Mouse (Mus musculus): ENCODE data around the gene Tlk2. TPM values are rescaled to one million over a fixed set of nuclear protein-coding genes. Genes with fewer than 3 reads are reported as not detected.
A peak's percentile ranks its signal among the peaks of the same experiment; 100 is the strongest.

Tlk2 gene
- polyA plus RNA-seq, 1 experiment from 2014 or later = 26.8 TPM

DNA sequence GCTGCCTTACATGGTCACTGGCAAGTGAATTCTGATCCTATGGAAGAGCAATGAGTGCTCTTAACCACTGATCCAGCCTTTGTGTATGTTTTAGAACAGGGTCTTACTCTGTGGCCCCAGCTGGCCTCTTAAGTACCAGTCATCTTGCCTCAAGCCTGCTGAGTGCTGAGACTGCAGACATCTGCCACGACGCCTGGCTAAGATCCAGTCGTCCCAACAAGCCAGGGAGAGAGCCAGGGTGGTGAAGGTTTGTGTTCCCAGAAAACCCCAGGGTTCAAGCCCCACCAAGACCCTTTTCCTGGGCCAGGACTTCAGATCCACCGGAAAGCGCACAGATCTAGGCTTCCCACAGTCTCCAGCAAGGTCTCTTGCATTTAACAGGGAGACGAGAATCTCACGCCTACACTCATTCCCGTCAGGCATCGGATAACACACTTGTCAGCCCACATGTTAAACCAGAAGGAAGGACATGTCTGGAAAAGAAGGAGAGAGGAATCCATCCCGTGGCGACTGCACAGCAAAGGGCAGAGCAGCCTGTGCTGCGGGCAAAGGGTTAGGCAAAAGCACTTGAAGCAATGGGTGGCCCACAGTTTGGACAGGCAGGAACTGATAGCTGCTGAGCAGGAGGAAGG is 133.8 kb downstream of the Tlk2 start:
- Histone ChIP-seq H3K4me3 (ENCODE audit: low read depth, low read length) (no peak overlapping the region), H3K9ac (no peak overlapping the region), H3K27ac (ENCODE audit: low read depth) (peak overlapping the region; percentile 75), H3K36me3 (ENCODE audit: insufficient read depth) (0 out of 2 replicates have a peak, but pooled peaks cover 3% of the 10 kb centered on the region), H3K4me2 (no peak overlapping the region), H3K27me3 (ENCODE audit: insufficient read depth, low read length) (no peaks in the 10 kb centered on the region), H3K4me1 (ENCODE audit: insufficient read depth) (peaks cover 42% of the 10 kb centered on the region), H3K9me3 (ENCODE audit: low read depth, low read length) (no peaks in the 10 kb centered on the region)
- peak; percentile 33; the same call in 1 of the 2 replicates for ATAC-seq (ENCODE audit: insufficient read depth)
- WGBS = 27% methylated on average over 12 of the region's 12 CpGs
- DNase-seq = peak; percentile 68
- no peak for TF ChIP-seq CTCF (IDR thresholded peaks at IDR 0.05; ENCODE audit: low read depth)

DNA sequence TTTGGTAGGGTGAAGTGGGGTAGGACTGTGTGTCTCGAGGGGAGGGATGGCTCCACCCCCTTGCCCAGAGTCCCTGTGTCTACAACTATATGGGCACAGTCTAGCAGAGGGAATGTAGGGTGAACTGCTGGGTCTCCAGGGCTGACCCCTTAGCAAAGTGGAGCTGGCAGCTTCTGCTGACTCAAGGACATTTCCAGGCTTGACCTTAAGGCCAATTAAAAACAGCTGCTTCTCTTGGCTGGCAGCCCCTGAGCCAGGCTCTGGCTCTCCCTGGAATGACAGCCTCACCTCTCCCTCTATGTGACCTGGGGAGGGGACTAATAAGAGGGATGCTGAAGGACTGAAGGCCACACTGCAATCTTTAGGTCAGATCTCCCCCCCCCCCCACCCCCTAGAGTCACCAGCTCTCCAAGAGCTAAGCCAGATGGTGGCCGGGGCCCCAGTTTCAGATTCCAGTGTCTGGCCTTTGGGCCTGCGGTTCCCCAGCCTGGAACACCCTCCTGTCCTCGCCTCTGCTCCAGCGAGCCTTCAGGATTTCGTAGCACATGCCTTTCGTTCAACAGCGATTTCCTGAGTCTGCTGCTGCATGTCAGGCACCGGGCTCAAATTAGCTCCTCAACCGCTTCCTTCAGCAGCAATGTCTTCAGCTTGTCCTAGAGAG is 134.5 kb downstream of the Tlk2 start:
- Histone ChIP-seq H3K4me3 (ENCODE audit: low read depth, low read length) (no peak overlapping the region), H3K4me2 (no peak overlapping the region), H3K9ac (no peak overlapping the region), H3K9me3 (ENCODE audit: low read depth, low read length) (no peaks in the 10 kb centered on the region), H3K4me1 (ENCODE audit: insufficient read depth) (peaks cover 42% of the 10 kb centered on the region), H3K27ac (ENCODE audit: low read depth) (peak overlapping the region; percentile 75), H3K36me3 (ENCODE audit: insufficient read depth) (0 out of 2 replicates have a peak, but pooled peaks cover 3% of the 10 kb centered on the region), H3K27me3 (ENCODE audit: insufficient read depth, low read length) (no peaks in the 10 kb centered on the region)
- no peak for TF ChIP-seq CTCF (IDR thresholded peaks at IDR 0.05; ENCODE audit: low read depth)
- ATAC-seq (ENCODE audit: insufficient read depth) = peak; percentile 64
- 13% methylated on average over 10 of the region's 10 CpGs for WGBS
- peak; percentile 67 for DNase-seq

DNA sequence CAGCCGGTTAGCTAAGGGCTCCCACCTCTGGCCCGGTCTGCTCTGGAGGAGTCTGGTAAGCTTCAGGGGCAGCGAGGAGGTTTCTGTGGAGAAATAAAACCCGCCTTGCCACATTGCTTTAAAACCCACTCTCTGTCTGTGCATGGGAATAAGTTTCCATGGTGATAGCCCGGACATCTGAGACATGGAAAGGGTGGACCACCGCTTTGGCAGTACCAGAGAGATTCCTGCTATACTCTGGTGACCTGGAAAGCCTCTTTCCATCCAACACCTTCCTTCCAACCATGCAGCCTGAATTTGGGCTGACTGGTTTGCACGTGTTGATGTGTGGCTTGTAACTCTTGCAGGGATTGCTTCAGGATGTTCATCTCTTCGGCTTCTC is 135.0 kb downstream of the Tlk2 start:
- no peaks in the 10 kb centered on the region for H3K27me3 ChIP-seq (ENCODE audit: insufficient read depth, low read length)
- peak overlapping the region; percentile 75 for H3K27ac ChIP-seq (ENCODE audit: low read depth)
- no peak overlapping the region for H3K9ac ChIP-seq
- ATAC-seq (ENCODE audit: insufficient read depth) (no peak), DNase-seq (no peak)
- H3K4me2 ChIP-seq = no peak overlapping the region
- H3K4me1 ChIP-seq (ENCODE audit: insufficient read depth) = peaks cover 42% of the 10 kb centered on the region
- no peak for TF ChIP-seq CTCF (IDR thresholded peaks at IDR 0.05; ENCODE audit: low read depth)
- 43% methylated on average over 8 of the region's 8 CpGs for WGBS
- H3K36me3 ChIP-seq (ENCODE audit: insufficient read depth) = 0 out of 2 replicates have a peak, but pooled peaks cover 3% of the 10 kb centered on the region
- H3K9me3 ChIP-seq (ENCODE audit: low read depth, low read length) = no peaks in the 10 kb centered on the region
- no peak overlapping the region for H3K4me3 ChIP-seq (ENCODE audit: low read depth, low read length)

DNA sequence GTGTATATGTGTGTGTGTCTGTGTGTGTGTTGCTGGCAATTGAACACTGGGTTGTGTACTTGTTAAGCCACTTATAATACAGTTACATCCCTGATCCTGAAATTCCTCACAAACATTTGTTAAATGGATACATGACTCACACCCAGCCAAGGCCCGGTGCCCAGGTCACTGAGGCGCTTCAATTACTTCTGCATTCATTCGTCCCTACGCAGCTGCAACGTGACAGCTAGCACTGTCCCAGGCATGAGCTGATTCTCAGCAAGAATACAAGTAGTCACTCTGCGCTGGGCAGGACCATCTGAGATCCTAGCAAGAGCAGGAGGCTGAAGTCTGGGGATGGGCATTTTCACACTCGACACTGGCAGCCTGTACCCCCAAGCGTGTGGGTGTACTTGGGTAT is 136.7 kb downstream of the Tlk2 start:
- H3K4me1 ChIP-seq (ENCODE audit: insufficient read depth) = peaks cover 36% of the 10 kb centered on the region
- H3K27me3 ChIP-seq (ENCODE audit: insufficient read depth, low read length) = no peaks in the 10 kb centered on the region
- WGBS = 73% methylated on average over 8 of the region's 8 CpGs
- H3K9me3 ChIP-seq (ENCODE audit: low read depth, low read length) = no peaks in the 10 kb centered on the region
- H3K27ac ChIP-seq (ENCODE audit: low read depth) = no peak overlapping the region
- no peak for DNase-seq
- no peak overlapping the region for H3K4me3 ChIP-seq (ENCODE audit: low read depth, low read length)
- ATAC-seq (ENCODE audit: insufficient read depth) = no peak
- H3K36me3 ChIP-seq (ENCODE audit: insufficient read depth) = 0 out of 2 replicates have a peak, but pooled peaks cover 3% of the 10 kb centered on the region
- TF ChIP-seq CTCF (IDR thresholded peaks at IDR 0.05; ENCODE audit: low read depth) = no peak
- H3K4me2 ChIP-seq = no peak overlapping the region
- no peak overlapping the region for H3K9ac ChIP-seq

DNA sequence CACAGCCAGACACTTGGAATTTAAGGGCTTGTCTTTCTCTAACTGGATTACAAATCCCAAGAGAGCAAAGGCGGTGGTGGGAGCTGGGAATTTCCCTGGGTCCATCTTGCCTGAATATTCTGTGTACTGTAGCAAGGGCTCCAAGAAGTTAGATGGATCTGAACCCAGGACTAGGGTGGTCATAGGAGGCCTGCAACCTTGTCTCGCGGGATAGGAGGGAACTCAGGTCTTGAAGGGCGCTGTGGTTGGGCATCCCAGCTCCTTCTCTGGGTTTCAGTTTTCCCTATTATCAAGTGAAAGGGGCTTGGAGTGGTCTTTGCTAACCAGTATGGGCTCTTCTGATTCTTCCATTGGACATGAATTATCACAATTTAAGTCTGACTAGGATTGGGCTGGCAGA is 137.5 kb downstream of the Tlk2 start:
- Histone ChIP-seq H3K27me3 (ENCODE audit: insufficient read depth, low read length) (no peaks in the 10 kb centered on the region), H3K9ac (no peak overlapping the region), H3K9me3 (ENCODE audit: low read depth, low read length) (no peaks in the 10 kb centered on the region), H3K27ac (ENCODE audit: low read depth) (no peak overlapping the region), H3K4me1 (ENCODE audit: insufficient read depth) (peaks cover 35% of the 10 kb centered on the region), H3K4me3 (ENCODE audit: low read depth, low read length) (no peak overlapping the region), H3K4me2 (no peak overlapping the region), H3K36me3 (ENCODE audit: insufficient read depth) (0 out of 2 replicates have a peak, but pooled peaks cover 3% of the 10 kb centered on the region)
- 88% methylated on average over 4 of the region's 4 CpGs for WGBS
- TF ChIP-seq CTCF (IDR thresholded peaks at IDR 0.05; ENCODE audit: low read depth) = no peak
- DNase-seq (no peak), ATAC-seq (ENCODE audit: insufficient read depth) (no peak)

DNA sequence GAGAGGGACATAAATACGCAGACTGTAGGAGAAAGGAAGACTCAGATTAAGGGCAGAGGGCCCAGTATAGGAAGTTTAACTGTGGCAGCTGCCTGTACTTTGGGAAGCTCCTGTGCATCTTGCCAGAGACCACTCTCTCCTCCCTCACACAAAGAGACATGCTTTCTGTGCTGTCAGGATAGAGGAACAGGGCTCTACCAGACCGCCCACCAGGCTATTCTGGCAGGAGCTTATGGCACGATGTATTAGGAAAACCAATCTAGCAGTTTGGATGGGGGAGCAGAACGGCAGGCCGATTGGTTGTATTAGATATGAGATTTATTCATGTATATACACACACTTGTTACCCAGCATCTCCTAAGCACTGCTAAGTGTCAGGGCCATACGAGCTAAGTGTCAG is 139.2 kb downstream of the Tlk2 start:
- Histone ChIP-seq H3K9ac (no peak overlapping the region), H3K4me3 (ENCODE audit: low read depth, low read length) (no peak overlapping the region), H3K36me3 (ENCODE audit: insufficient read depth) (0 out of 2 replicates have a peak, but pooled peaks cover 3% of the 10 kb centered on the region), H3K27me3 (ENCODE audit: insufficient read depth, low read length) (no peaks in the 10 kb centered on the region), H3K9me3 (ENCODE audit: low read depth, low read length) (no peaks in the 10 kb centered on the region), H3K27ac (ENCODE audit: low read depth) (no peak overlapping the region), H3K4me1 (ENCODE audit: insufficient read depth) (peaks cover 18% of the 10 kb centered on the region), H3K4me2 (no peak overlapping the region)
- TF ChIP-seq CTCF (IDR thresholded peaks at IDR 0.05; ENCODE audit: low read depth) = no peak
- ATAC-seq (ENCODE audit: insufficient read depth) (no peak), DNase-seq (no peak)
- 90% methylated on average over 6 of the region's 6 CpGs for WGBS

DNA sequence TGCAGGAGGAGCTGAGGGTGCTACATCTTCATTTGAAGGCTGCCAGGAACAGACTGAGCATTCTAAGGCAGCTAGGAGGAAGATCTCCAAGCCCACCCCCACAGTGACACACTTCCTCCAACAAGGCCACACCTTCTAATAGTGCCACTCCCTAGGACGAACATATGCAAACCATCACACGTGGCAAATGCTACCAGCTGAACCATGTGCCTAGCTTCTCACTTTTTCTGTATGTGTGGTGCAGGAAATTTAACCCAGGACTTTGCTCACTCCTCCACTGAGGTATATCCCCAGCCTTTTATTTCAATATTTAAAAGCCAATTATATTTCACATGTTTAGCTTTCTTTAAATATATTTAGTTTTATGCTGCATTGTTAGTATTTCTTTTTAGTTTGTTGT is 142.5 kb downstream of the Tlk2 start:
- ATAC-seq (ENCODE audit: insufficient read depth) (no peak), DNase-seq (no peak)
- Histone ChIP-seq H3K36me3 (ENCODE audit: insufficient read depth) (peaks cover 8% of the 10 kb centered on the region; the same call in 1 of the 2 replicates), H3K27ac (ENCODE audit: low read depth) (no peak overlapping the region), H3K4me2 (no peak overlapping the region), H3K4me3 (ENCODE audit: low read depth, low read length) (no peak overlapping the region), H3K4me1 (ENCODE audit: insufficient read depth) (no peaks in the 10 kb centered on the region), H3K27me3 (ENCODE audit: insufficient read depth, low read length) (no peaks in the 10 kb centered on the region), H3K9me3 (ENCODE audit: low read depth, low read length) (no peaks in the 10 kb centered on the region), H3K9ac (no peak overlapping the region)
- WGBS = 78% methylated on average over 2 of the region's 2 CpGs
- TF ChIP-seq CTCF (IDR thresholded peaks at IDR 0.05; ENCODE audit: low read depth) = no peak
